Mouse (Mus musculus) heart, embryonic 15.5 days (tissue): ENCODE data around the gene Dnah5. TPM values are rescaled to one million over a fixed set of nuclear protein-coding genes. Genes with fewer than 3 reads are reported as not detected.

ENCODE experiments used
- ATAC-seq: fragments of 200-750 bp; cut with Nextera tagmentation; replicated peaks from 2 replicates; pipeline ENCODE4 v1.8.0; 2017; ENCODE audit warnings: low read depth, moderate TSS enrichment; ENCODE audit not compliant: insufficient number of reproducible peaks, insufficient read depth, low FRiP score
- H3K27ac ChIP-seq: fragments of 300-500 bp; sonication (generic); 2 replicates; pipeline ENCODE4 v1.5.1; 2015; ENCODE audit warnings: mild to moderate bottlenecking, inconsistent platforms
- H3K27me3 ChIP-seq: fragments of 300-500 bp; sonication (generic); 2 replicates; pipeline ENCODE4 v1.6.1; 2015; ENCODE audit warnings: inconsistent platforms
- H3K36me3 ChIP-seq: fragments of 300-500 bp; sonication (generic); 2 replicates; pipeline ENCODE4 v1.6.1; 2015; ENCODE audit warnings: mild to moderate bottlenecking, inconsistent platforms
- H3K4me1 ChIP-seq: fragments of 300-500 bp; sonication (generic); replicated peaks from 2 replicates; pipeline ENCODE4 v1.6.1; 2015; ENCODE audit warnings: inconsistent platforms
- H3K4me2 ChIP-seq: fragments of 300-500 bp; sonication (generic); 2 replicates; pipeline ENCODE4 v1.6.1; 2015; ENCODE audit warnings: inconsistent platforms, mild to moderate bottlenecking, moderate library complexity
- H3K4me3 ChIP-seq: fragments of 300-500 bp; sonication (generic); 2 replicates; pipeline ENCODE4 v1.5.1; 2015; ENCODE audit warnings: mild to moderate bottlenecking, inconsistent platforms
- H3K9ac ChIP-seq: fragments of 300-500 bp; sonication (generic); 2 replicates; pipeline ENCODE4 v1.6.1; 2015; ENCODE audit warnings: mild to moderate bottlenecking, inconsistent platforms
- H3K9me3 ChIP-seq: fragments of 300-500 bp; sonication (generic); replicated peaks from 2 replicates; pipeline ENCODE4 v1.6.1; 2016; ENCODE audit warnings: inconsistent platforms
- WGBS: fragments of 180-500 bp; shearing (Covaris S2); methylation state at CpG from one replicate; pipeline ENCODE4 v1.1.7; 2015; ENCODE audit warnings: mixed read lengths; 5-methylcytosine and 5-hydroxymethylcytosine counted together
- polyA plus RNA-seq: library from polyadenylated mRNA; unstranded; fragments of >200 nt; fragmentation: Nextera tagmentation; extraction: Ambion mirVana; gene quantifications from 2 replicates; pipeline ENCODE4 v1.2.1, GENCODE M21; 2015

Gene Dnah5
- polyA plus RNA-seq, 1 experiment from 2014 or later = 0.03 TPM

DNA sequence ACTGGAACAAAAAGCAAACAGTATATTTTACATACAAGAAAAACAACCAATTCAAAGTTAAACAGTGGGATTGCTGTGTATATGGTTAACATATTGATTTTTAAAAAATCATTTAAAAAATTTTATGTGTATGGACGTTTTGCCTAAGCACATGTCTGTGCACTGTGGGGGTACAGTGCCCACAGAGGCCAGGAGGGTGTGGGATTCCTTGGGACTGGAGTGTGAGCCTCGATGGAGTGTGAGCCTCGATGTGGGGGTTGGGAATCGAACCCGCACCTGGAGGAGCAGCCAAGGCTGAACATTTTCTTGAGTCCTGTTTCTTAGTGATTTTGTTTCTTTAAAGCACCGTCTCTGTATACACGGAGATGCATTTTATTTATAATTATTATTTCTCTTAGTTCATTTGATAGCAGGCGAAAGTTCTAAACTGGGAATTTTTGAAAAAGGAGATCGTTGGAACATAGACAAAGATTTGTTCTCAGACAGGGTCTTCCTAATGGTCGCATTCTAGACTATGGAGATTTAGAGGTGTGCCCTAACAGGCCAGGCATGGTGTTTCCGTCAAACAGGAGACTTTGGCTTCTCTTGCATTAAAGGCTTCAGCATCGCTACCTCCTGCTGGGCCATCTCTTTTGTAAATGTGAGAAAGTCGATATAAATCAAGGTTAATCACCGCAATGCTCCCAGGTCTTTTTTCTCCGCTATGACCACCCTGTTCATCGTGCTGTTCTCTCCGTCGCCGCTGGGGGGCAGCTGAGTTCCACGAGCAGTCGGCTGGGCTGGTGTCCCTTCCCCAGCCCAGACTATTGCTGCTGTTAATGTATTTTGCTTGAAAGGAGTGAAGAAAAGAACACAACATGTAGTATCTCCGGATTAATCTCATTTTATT, 15.8 kb upstream of the Dnah5 start:
- Histone ChIP-seq H3K27ac (no peak overlapping the region), H3K4me1 (no peaks in the 10 kb centered on the region), H3K9ac (no peak overlapping the region), H3K36me3 (no peaks in the 10 kb centered on the region), H3K9me3 (no peaks in the 10 kb centered on the region), H3K27me3 (peaks cover 1% of the 10 kb centered on the region), H3K4me3 (no peak overlapping the region), H3K4me2 (peak overlapping the region; percentile 37)
- ATAC-seq = no peak
- 20% methylated on average over 22 of the region's 22 CpGs for WGBS

DNA sequence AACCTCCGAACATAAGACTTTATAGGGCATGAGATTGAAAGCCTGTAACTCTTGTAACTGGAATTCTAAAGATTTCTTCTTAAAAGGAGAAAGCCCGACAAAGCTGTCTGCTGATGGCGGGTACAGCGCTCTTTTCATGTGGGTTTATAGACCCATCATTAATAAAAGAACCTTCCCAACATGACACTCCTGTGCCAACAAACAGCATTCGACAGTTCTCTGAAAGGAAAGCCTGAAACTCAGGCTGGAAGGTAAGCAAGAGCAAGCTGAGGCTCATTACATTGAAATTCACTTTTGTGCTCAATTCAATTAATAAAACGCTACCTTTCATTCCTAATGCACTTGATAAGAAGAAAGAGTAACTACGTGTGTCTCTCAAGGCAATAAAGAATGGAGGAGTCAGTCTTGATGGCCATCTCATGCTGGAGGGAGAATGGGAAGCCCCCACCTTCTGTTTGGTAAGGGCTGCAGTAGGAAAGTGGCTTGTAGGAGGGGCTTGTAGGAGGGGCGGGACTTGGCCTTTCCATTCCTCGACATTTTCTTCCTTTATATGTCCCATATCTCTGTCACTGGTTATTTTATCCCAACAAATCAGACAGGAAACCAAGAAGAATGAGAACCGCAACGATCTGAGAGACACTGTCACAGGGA, 15.1 kb upstream of the Dnah5 start:
- H3K4me3 ChIP-seq = no peak overlapping the region
- WGBS = 65% methylated on average over 11 of the region's 11 CpGs
- H3K9ac ChIP-seq = no peak overlapping the region
- no peaks in the 10 kb centered on the region for H3K4me1 ChIP-seq
- no peak overlapping the region for H3K27ac ChIP-seq
- H3K36me3 ChIP-seq = no peaks in the 10 kb centered on the region
- H3K27me3 ChIP-seq = no peaks in the 10 kb centered on the region
- no peak for ATAC-seq
- H3K4me2 ChIP-seq = no peak overlapping the region
- H3K9me3 ChIP-seq = no peaks in the 10 kb centered on the region

DNA sequence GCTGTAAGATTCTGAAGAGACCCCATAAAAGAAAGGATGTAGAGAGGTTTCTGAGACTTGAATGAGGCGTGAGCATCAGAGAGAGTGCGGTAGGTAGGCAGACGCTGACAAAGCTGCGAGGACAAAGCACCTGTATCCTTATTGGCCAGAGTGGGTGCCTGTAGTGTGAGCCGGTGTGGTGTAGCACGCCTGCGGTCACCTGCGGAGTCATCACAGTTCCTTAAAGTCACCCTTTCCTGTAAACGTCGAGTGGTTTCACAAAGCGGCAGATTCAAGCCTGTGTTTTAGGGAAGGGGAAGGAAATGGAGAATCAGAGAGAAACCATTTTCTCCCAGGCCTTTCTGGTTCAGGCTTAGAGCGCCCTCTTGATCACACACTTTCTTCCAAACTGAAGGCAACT, 13.9 kb upstream of the Dnah5 start:
- 32% methylated on average over 12 of the region's 12 CpGs for WGBS
- H3K4me3 ChIP-seq = no peak overlapping the region

DNA sequence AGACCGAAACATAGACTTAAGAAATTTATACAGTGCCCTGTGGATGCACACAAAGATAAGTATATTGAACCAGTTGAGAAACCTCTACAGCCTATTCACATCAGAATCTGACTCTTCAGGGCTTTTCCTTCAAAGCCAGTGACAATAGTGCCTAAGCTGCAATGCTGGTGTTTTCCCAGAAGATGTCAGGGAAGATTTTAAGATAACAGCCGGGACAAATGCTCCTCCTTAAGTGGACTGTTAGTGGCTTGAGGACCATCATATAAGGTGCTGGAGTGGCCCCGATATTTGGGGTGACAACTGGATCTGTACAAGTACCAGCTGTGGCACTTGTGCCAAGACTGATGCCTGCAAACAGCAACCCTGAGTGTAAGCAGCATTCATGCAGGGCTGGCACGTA, 4.9 kb upstream of the Dnah5 start:
- Histone ChIP-seq H3K4me3 (no peak overlapping the region), H3K36me3 (no peaks in the 10 kb centered on the region), H3K9ac (no peak overlapping the region), H3K9me3 (no peaks in the 10 kb centered on the region), H3K4me1 (no peaks in the 10 kb centered on the region), H3K27me3 (no peaks in the 10 kb centered on the region), H3K4me2 (no peak overlapping the region), H3K27ac (no peak overlapping the region)
- no peak for ATAC-seq
- WGBS = 58% methylated on average over 4 of the region's 4 CpGs

More for the DNA sequence above, 13.9 kb upstream of the Dnah5 start:
- H3K27me3 ChIP-seq = no peaks in the 10 kb centered on the region
- no peak overlapping the region for H3K27ac ChIP-seq
- no peaks in the 10 kb centered on the region for H3K9me3 ChIP-seq
- peak overlapping the region; percentile 28; the same call in 1 of the 2 replicates for H3K4me2 ChIP-seq
- no peak overlapping the region for H3K9ac ChIP-seq
- no peaks in the 10 kb centered on the region for H3K4me1 ChIP-seq
- H3K36me3 ChIP-seq = no peaks in the 10 kb centered on the region
- ATAC-seq = no peak

DNA sequence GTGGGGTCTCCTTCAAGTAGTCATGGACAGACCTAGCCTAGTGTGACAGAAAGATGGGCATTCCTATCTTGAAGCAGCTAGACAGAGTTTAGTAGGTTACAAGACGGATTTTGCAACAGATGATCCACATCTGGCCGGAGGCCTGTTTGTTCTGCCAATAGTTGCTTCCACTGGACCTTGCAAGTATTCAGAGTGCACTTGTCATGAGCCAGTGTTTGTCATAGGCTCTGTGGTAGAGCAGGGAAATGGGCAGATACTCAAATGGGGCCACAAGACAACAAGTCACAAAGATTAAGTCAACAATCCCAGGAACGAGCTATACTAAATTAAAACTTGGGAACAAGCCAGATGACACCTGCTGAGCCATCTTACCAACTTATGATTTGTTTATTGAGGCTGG, 1.1 kb downstream of the Dnah5 start:
- ATAC-seq = no peak
- Histone ChIP-seq H3K36me3 (no peaks in the 10 kb centered on the region), H3K4me2 (no peak overlapping the region), H3K27ac (no peak overlapping the region), H3K9ac (no peak overlapping the region), H3K4me3 (no peak overlapping the region), H3K27me3 (no peaks in the 10 kb centered on the region), H3K9me3 (no peaks in the 10 kb centered on the region), H3K4me1 (no peaks in the 10 kb centered on the region)
- 75% methylated on average over 3 of the region's 3 CpGs for WGBS

DNA sequence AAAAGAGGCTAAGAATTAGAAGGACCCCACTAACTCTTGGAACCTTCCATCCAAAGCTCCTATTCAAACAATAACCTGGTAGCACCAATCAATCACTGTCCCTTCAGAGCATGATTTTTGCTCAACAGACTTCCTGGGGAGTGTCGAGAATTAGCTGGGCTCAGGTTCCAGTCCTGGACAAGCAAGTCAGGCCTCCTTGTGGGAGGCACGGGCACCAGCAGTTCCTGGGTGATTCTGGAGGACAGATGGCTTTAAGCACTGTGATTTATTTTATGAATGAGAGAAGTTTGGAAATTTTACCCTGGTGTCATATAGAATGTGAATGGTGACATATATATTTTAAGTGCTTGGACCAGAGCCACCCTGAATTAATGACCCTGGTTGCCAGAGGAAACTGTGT, 4.0 kb downstream of the Dnah5 start:
- Histone ChIP-seq H3K9me3 (no peaks in the 10 kb centered on the region), H3K4me2 (no peak overlapping the region), H3K27me3 (no peaks in the 10 kb centered on the region), H3K9ac (no peak overlapping the region), H3K36me3 (no peaks in the 10 kb centered on the region), H3K4me3 (no peak overlapping the region), H3K27ac (no peak overlapping the region), H3K4me1 (no peaks in the 10 kb centered on the region)
- no peak for ATAC-seq
- WGBS = 49% methylated on average over 2 of the region's 2 CpGs

DNA sequence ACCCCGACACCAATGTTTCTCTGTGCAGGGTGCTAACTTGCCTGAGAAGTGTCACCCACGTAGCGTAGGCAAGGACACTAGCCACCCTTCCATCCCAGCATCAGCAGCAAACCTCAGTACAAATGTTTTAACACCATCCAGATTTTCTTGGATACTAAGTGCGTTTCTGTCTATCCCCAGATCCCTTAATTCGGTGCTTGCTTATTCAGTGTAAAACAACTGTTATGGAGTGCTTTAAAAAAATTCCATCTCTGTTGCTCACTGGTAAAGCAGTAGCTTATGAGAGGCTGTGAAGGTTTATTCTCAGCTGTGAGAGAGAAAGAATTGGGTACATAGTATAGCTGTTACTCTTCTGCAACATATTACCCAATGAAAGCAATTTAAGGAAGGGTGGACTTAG, 9.5 kb downstream of the Dnah5 start:
- no peak overlapping the region for H3K4me2 ChIP-seq
- H3K27ac ChIP-seq = no peak overlapping the region
- no peak for ATAC-seq
- H3K4me3 ChIP-seq = no peak overlapping the region
- H3K36me3 ChIP-seq = no peaks in the 10 kb centered on the region
- 84% methylated on average over 5 of the region's 5 CpGs for WGBS
- H3K9ac ChIP-seq = no peak overlapping the region
- no peaks in the 10 kb centered on the region for H3K27me3 ChIP-seq
- no peaks in the 10 kb centered on the region for H3K9me3 ChIP-seq
- H3K4me1 ChIP-seq = no peaks in the 10 kb centered on the region

DNA sequence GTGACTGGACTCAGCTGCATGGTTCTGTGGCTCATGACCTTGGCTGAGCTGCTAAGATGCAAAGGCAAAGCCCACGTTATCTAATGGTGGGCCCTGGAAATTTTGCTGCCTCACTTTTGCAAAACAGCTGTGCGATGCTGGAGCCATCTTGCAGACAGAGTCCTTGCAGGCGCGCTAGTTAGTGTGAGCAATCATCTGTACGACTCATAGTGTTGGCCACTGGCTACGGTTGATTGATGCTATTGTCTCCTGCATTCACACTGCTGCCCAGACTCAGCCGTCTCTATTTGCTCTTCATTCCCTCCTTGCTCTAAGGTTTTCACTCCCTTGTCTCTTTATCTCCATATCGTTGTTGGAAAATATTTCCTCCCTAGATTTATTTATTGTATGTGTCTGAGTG, 12.8 kb downstream of the Dnah5 start:
- no peaks in the 10 kb centered on the region for H3K27me3 ChIP-seq
- H3K4me3 ChIP-seq = no peak overlapping the region
- no peak for ATAC-seq
- no peaks in the 10 kb centered on the region for H3K4me1 ChIP-seq
- no peak overlapping the region for H3K9ac ChIP-seq
- no peaks in the 10 kb centered on the region for H3K9me3 ChIP-seq
- H3K36me3 ChIP-seq = no peaks in the 10 kb centered on the region
- no peak overlapping the region for H3K27ac ChIP-seq
- 55% methylated on average over 8 of the region's 8 CpGs for WGBS
- H3K4me2 ChIP-seq = no peak overlapping the region

DNA sequence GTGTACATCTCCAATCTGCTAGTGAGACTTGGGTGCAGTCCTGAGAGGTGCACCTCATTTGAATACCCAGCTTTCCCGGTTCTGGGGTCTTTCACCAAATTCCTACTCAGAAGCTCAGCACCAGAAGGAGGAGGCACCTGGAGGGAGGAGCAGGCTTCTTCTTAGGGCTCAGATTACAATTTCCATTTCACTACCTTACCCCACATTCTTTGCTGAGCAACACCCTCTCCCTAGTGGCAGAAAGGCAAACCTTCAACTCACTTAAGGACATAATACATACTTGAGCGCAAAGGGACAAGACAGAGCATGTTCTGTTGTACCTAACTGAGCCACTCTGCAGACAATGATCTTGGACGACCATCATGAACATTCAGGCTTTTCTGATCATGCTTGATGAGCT, 23.8 kb downstream of the Dnah5 start:
- Histone ChIP-seq H3K27ac (no peak overlapping the region), H3K36me3 (no peaks in the 10 kb centered on the region), H3K27me3 (no peaks in the 10 kb centered on the region), H3K4me1 (no peaks in the 10 kb centered on the region), H3K9ac (no peak overlapping the region), H3K9me3 (no peaks in the 10 kb centered on the region), H3K4me2 (no peak overlapping the region), H3K4me3 (no peak overlapping the region)
- ATAC-seq = no peak
- WGBS = 48% methylated on average over 3 of the region's 3 CpGs

DNA sequence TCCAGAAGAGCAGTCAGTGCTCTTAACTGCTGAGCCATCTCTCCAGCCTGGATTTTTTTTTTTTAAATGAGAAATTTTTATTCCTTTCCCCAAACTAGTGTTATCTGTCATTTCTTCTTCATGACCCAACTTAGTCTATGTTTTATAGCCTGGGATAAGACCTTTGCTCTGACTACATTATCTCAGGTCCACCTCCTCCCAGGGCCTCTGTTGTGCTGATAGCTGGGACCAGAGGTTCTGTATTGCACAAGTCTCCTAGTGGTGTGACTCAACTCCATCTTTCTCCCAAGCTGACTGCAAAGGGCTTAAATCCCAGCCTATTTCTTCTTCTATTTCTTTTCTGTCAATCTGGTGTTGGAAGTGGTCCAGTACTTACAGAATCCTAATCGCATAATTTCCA, 56.7 kb downstream of the Dnah5 start:
- Histone ChIP-seq H3K4me3 (no peak overlapping the region), H3K9ac (no peak overlapping the region), H3K27ac (no peak overlapping the region), H3K4me1 (no peaks in the 10 kb centered on the region), H3K36me3 (no peaks in the 10 kb centered on the region), H3K9me3 (no peaks in the 10 kb centered on the region), H3K27me3 (no peaks in the 10 kb centered on the region), H3K4me2 (no peak overlapping the region)
- 59% methylated on average over 1 of the region's 1 CpGs for WGBS
- ATAC-seq = no peak

DNA sequence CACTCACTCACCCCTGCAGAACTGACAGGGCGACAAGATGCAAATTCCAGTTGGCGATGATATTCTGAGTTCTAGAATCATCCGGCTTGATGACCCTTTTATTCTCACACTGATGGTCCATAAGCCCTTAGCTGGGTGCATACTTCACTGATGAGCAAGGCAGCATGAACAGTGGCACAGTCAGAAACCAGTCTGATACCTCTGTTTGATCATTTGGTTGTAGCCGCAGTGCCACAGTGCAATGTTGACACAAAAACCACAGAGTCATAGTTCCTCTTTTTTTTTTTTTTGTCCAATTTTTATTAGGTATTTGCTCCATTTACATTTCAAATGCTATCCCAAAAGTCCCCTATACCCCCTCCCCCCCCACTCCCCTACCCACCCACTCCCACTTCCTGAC, 95.9 kb downstream of the Dnah5 start:
- Histone ChIP-seq H3K36me3 (no peaks in the 10 kb centered on the region), H3K4me1 (no peaks in the 10 kb centered on the region), H3K9me3 (no peaks in the 10 kb centered on the region), H3K27me3 (no peaks in the 10 kb centered on the region), H3K4me2 (no peak overlapping the region), H3K9ac (no peak overlapping the region), H3K27ac (no peak overlapping the region), H3K4me3 (no peak overlapping the region)
- ATAC-seq = no peak
- 83% methylated on average over 4 of the region's 4 CpGs for WGBS

DNA sequence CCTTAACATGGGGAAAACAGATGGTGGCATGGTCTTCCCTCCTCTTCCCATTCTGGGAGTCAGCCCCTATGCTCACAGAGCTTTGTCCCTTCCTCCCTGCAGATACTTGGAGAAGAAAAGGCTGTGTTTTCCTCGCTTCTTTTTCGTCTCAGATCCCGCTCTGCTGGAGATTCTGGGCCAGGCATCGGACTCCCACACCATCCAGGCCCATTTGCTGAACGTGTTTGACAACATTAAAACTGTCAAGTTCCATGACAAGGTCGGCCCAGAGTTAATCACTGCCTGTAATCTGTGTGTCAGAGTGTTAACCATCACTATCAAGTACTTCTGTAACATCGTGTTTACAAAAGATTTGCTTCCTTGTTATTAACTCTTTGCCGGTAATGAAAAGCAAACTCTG, 103.6 kb downstream of the Dnah5 start:
- Histone ChIP-seq H3K4me1 (no peaks in the 10 kb centered on the region), H3K9ac (no peak overlapping the region), H3K36me3 (no peaks in the 10 kb centered on the region), H3K27ac (no peak overlapping the region), H3K4me3 (no peak overlapping the region), H3K4me2 (no peak overlapping the region), H3K27me3 (no peaks in the 10 kb centered on the region), H3K9me3 (no peaks in the 10 kb centered on the region)
- WGBS = 55% methylated on average over 8 of the region's 8 CpGs
- ATAC-seq = no peak
